Mouse (Mus musculus) olfactory bulb, adult 2 months (tissue): ENCODE results near the gene Cdr2l. TPM values are rescaled to one million over a fixed set of nuclear protein-coding genes. Genes with fewer than 3 reads are reported as not detected.
A peak's percentile ranks its signal among the peaks of the same experiment; 100 is the strongest.

Experiments
- H3K27ac ChIP-seq: fragments of 200-500 bp; 2 replicates; pipeline ENCODE4 v1.5.1; 2012; ENCODE audit warnings: low read depth, low read length; ENCODE audit not compliant: insufficient read depth
- H3K4me1 ChIP-seq: fragments of 200-500 bp; 2 replicates; pipeline ENCODE4 v1.6.1; 2012; ENCODE audit warnings: low read length; ENCODE audit not compliant: control insufficient read depth, insufficient read depth
- H3K4me3 ChIP-seq: fragments of 200-500 bp; 2 replicates; pipeline ENCODE4 v1.5.1; 2012; ENCODE audit warnings: mild to moderate bottlenecking, low read depth, low read length, moderate library complexity; ENCODE audit not compliant: insufficient read depth
- CTCF ChIP-seq: fragments of 200-500 bp; IDR thresholded peaks from 2 replicates; pipeline ENCODE4 v1.5.1; 2012; ENCODE audit warnings: low read depth, mild to moderate bottlenecking, low read length, moderate library complexity; ENCODE audit not compliant: insufficient read depth
- POLR2A ChIP-seq: fragments of 200-500 bp; IDR thresholded peaks from 2 replicates; pipeline ENCODE4 v1.6.1; 2012; ENCODE audit warnings: mild to moderate bottlenecking, low read depth, low read length, moderate library complexity; ENCODE audit not compliant: insufficient read depth
- WGBS: fragments of 180-500 bp; shearing (Covaris S2); methylation state at CpG from one replicate; pipeline ENCODE4 v1.1.7; 2018; 5-methylcytosine and 5-hydroxymethylcytosine counted together
- polyA plus RNA-seq: library from polyadenylated mRNA; stranded (reverse); fragments of >200 nt; gene quantifications from 2 replicates; pipeline ENCODE4 v1.2.4, GENCODE M21; 2012; ENCODE audit warnings: low replicate concordance; ENCODE audit not compliant: missing spikeins, insufficient read depth, insufficient read length

Cdr2l gene
- polyA plus RNA-seq, 1 experiment, result not detected

GRCm38 (mm10) chr11:115427482-115428331 lies 46.0 kb downstream of the Cdr2l start:
- peak; percentile 55 for TF ChIP-seq CTCF
- TF ChIP-seq POLR2A, result 0 out of 2 replicates have a peak, but pooled peaks have one; percentile 7
- Histone ChIP-seq H3K4me1 (peaks cover 9% of the 10 kb centered on the region), H3K4me3 (peak overlapping the region; percentile 31), H3K27ac (peak overlapping the region; percentile 26; the same call in 1 of the 2 replicates)
- 26% methylated on average over 20 of the region's 20 CpGs for WGBS

GRCm38 (mm10) chr11:115429307-115429706 lies 47.6 kb downstream of the Cdr2l start:
- 82% methylated on average over 7 of the region's 7 CpGs for WGBS
- Histone ChIP-seq H3K4me3 (no peak overlapping the region), H3K27ac (no peak overlapping the region), H3K4me1 (peaks cover 9% of the 10 kb centered on the region)
- TF ChIP-seq CTCF, result no peak
- no peak for TF ChIP-seq POLR2A

DNA sequence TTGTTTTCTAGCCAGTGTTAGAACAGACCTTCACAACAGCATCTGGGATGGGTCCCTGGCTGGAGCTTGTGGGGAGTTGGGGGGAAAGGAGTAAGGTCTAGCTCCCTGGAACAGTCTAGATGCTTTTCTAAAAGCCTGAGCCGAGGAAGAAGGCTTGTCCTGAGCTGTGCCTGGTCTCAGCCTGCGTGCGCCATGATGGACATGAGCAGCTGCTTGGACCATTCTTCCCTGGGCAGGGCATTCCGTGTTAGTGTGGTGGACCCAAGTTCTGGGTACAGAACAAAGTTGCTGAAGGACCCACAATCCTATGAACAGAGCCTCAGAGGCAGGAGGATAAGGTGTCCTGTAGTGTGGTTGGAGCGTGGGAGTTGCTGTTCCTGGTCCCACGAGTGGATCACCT lies 48.8 kb downstream of the Cdr2l start:
- TF ChIP-seq CTCF (no peak), POLR2A (no peak)
- Histone ChIP-seq H3K4me1 (peaks cover 12% of the 10 kb centered on the region), H3K4me3 (no peak overlapping the region), H3K27ac (no peak overlapping the region)
- WGBS, result 92% methylated on average over 6 of the region's 6 CpGs

DNA sequence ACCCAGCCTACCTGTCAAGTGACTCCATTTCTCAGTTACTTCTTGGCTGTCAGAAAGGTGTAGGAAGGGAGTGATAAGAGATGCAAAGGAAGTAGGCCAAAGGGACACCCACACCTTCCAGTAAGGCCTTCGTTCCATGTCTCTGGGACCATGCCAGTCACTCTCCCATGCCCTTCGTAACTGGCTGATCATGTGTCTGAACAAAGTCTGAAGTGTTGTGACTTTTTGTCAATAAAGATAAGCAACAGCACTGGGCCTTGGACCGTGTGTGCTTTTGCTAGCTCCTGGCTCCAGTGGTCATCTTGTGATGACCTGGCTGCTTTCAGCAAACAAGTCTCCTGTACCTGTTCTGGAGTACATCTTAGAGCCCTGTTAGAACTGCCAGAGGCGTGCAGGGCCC lies 51.1 kb downstream of the Cdr2l start:
- Histone ChIP-seq H3K4me1 (peaks cover 15% of the 10 kb centered on the region), H3K27ac (no peak overlapping the region), H3K4me3 (no peak overlapping the region)
- 86% methylated on average over 4 of the region's 4 CpGs for WGBS
- TF ChIP-seq POLR2A (no peak), CTCF (no peak)

- no peak overlapping the region for H3K4me3 ChIP-seq
- peaks cover 13% of the 10 kb centered on the region for H3K4me1 ChIP-seq
- TF ChIP-seq CTCF, result no peak
- TF ChIP-seq POLR2A, result no peak
- WGBS, result 85% methylated on average over 6 of the region's 6 CpGs
- H3K27ac ChIP-seq, result no peak overlapping the region
These were observed 51.6 kb downstream of the Cdr2l start for GRCm38 (mm10) chr11:115433342-115433741.

DNA sequence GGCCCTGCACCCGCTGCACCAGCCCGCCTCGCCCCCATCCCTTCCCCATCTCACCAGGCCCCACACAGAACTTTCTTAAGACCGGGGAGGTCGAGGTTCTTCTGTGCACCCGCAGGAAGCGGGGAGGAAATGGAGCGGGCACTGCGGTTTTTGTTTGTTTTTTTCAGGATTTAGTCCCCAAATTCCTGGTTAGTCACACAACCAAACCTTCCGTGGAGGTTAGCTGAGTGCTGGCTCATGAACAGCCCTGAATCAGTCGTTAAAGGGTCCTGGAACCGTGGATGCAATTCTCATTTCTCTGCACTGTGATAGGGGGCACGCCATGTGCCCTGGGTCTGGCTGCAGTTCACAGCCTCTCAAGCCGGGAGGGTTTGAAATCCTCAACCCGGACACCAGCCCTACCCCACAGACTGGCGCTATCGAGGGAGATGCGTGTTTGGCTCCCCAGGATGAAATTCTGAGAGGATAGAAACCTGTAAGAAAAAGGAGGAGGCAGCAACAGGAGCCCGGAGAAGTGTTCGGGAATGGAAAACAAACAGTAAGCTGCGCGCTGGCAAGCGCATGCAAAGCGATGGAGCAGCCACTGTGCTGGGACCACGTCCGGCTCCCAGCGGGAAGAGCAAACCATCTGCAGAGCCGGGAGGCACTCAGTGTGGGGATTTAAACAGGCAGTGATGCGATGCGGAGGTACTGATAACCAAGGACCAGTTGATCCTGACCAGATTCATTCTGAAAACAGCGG lies 54.1 kb downstream of the Cdr2l start:
- TF ChIP-seq POLR2A (no peak), CTCF (no peak)

DNA sequence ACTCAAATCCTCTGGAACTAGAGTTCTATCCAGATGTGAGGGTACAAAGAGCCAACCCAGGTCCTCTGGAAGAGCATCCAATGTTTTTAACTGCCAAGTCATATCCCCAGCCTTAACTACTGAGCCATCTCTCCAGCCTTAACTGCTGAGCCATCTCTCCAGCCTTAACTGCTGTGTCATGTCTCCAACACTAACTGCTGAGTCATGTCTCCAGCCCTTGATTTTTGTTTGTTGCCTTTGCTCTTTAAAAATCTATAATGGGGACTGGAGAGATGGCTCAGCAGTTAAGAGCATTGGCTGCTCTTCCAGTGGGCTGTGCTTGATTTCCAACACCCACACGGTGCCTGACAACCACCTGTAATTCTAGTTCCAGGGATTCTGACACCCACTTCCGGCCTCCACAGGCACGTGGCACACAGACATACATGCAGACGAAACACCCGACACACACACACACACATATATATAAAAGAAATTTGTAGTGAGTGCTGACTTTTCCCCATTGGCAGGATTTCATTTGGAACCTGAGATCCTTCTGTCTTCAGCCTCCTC lies 55.9 kb downstream of the Cdr2l start:
- H3K27ac ChIP-seq, result no peak overlapping the region
- H3K4me3 ChIP-seq, result no peak overlapping the region
- peaks cover 13% of the 10 kb centered on the region for H3K4me1 ChIP-seq
- no peak for TF ChIP-seq POLR2A
- TF ChIP-seq CTCF, result no peak
- WGBS, result 44% methylated on average over 5 of the region's 5 CpGs

More for the DNA sequence above, 54.1 kb downstream of the Cdr2l start:
- H3K27ac ChIP-seq, result no peak overlapping the region
- peaks cover 13% of the 10 kb centered on the region for H3K4me1 ChIP-seq
- 7% methylated on average over 31 of the region's 31 CpGs for WGBS
- H3K4me3 ChIP-seq, result peak overlapping the region; percentile 28

GRCm38 (mm10) chr11:115439326-115439725 lies 57.6 kb downstream of the Cdr2l start:
- no peak for TF ChIP-seq CTCF
- TF ChIP-seq POLR2A, result no peak
- Histone ChIP-seq H3K4me3 (no peak overlapping the region), H3K27ac (no peak overlapping the region), H3K4me1 (peaks cover 13% of the 10 kb centered on the region)
- 85% methylated on average over 3 of the region's 3 CpGs for WGBS

- Histone ChIP-seq H3K4me3 (no peak within 1 kb of the TSS), H3K4me1 (peaks cover 13% of the 10 kb centered on the region), H3K27ac (no peak within 1 kb of the TSS)
- TF ChIP-seq CTCF, result no peak
- no peak for TF ChIP-seq POLR2A
- WGBS, result 94% methylated on average over 9 of the region's 9 CpGs
These were observed 58.3 kb downstream of the Cdr2l start, which contains the start of gene Trim80 for GRCm38 (mm10) chr11:115439906-115440595. Gene Trim80 (plus strand): TSS chr11:115440545.
